ENCODE assay signal across 16 mouse cellular contexts in genomic region chr6:52401404-52401803, GRCm38 (mm10).
"Had no signal": no experiment of that assay in that cellular context is flagged by ENCODE, and none has a peak within 500 bp of the region (broad histone marks: within the 10 kb centered on the region; RNA-seq: fewer than 3 reads in every experiment).

No protein-coding gene starts in this region.

- H3K9ac ChIP-seq: lung, embryonic 15.5 days; midbrain, embryonic 12.5 days; midbrain, embryonic 15.5 days; neural tube, embryonic 12.5 days; stomach, embryonic 15.5 days had no signal

- H3K4me2 ChIP-seq: lung, embryonic 15.5 days; midbrain, embryonic 12.5 days; midbrain, embryonic 15.5 days; neural tube, embryonic 12.5 days; stomach, embryonic 15.5 days had no signal

- DNase-seq: lung, adult 2 months; lung, postnatal 14 days; lung, postnatal 36 days; right cerebral cortex, postnatal 14 days; thymus, adult 2 months; thymus, postnatal 25 days; thymus, postnatal 4 days had no signal

- H3K36me3 ChIP-seq: lung, embryonic 15.5 days; midbrain, embryonic 10.5 days; midbrain, embryonic 12.5 days; midbrain, embryonic 15.5 days; neural tube, embryonic 12.5 days; stomach, embryonic 15.5 days had no signal

- H3K9me3 ChIP-seq: lung, embryonic 15.5 days; midbrain, embryonic 10.5 days; midbrain, embryonic 12.5 days; midbrain, embryonic 15.5 days; neural tube, embryonic 12.5 days; stomach, embryonic 15.5 days had no signal

- H3K4me1 ChIP-seq: lung, embryonic 15.5 days; midbrain, embryonic 10.5 days; midbrain, embryonic 12.5 days; midbrain, embryonic 15.5 days; neural tube, embryonic 12.5 days; stomach, embryonic 15.5 days had no signal

- H3K27ac ChIP-seq: lung, embryonic 15.5 days; macrophage; midbrain, embryonic 10.5 days; midbrain, embryonic 12.5 days; midbrain, embryonic 15.5 days; neural tube, embryonic 12.5 days; stomach, embryonic 15.5 days; stomach, postnatal 0 days had no signal

- H3K27me3 ChIP-seq: lung, embryonic 15.5 days; midbrain, embryonic 12.5 days; midbrain, embryonic 15.5 days; neural tube, embryonic 12.5 days; stomach, embryonic 15.5 days had no signal

- H3K4me3 ChIP-seq: lung, embryonic 15.5 days; midbrain, embryonic 10.5 days; midbrain, embryonic 12.5 days; midbrain, embryonic 15.5 days; neural tube, embryonic 12.5 days; stomach, embryonic 15.5 days had no signal

- ATAC-seq: lung, postnatal 0 days; midbrain, embryonic 15.5 days had no signal
